Mouse (Mus musculus): ENCODE measurements around the gene Tk2.
"Not testable (repeated sequence)": the region's sequence is repeated elsewhere in the genome, so short reads cannot be mapped to it uniquely, and the experiment has no call there.

DNA sequence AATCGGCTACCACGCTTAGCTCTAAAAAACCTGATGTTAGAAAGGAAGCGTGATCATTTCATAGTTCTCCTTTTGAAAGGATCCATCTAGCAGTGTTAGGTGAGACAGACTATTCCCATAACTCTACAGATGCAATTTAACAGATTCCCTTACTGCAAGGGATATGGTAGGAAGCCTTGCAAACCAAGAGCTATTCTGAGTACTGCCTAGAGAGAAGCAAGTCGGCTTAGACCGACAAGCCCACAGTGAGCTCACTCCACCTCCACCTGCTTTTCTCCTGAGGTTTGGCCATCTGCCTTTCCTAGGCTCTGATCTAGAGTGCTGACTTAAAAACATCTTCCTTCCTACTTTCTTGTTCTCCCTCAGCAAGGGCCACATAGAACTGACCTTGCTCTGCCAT, 13.4 kb upstream of the Tk2 start:
- not testable (repeated sequence) for TF ChIP-seq POLR2A (IDR thresholded peaks at IDR 0.05; ENCODE audit: borderline replicate concordance, insufficient read depth, low read length); CTCF (IDR thresholded peaks at IDR 0.05; ENCODE audit: borderline replicate concordance, insufficient read depth, low read depth, low read length)

All from cerebellum, adult 2 months (tissue).